ENCODE assay signal across 11 mouse cellular contexts in genomic region chr11:60247753-60248550, GRCm38 (mm10). TPM values are rescaled to one million over a fixed set of nuclear protein-coding genes. Genes with fewer than 3 reads are reported as not detected.
DNase-seq lines count a peak whose midpoint lies in the region; ATAC-seq lines count a peak whose summit lies in the region.
"Had no signal": no experiment of that assay in that cellular context is flagged by ENCODE, and none has a peak within 500 bp of the region (broad histone marks: within the 10 kb centered on the region; RNA-seq: fewer than 3 reads in every experiment).

No protein-coding gene starts in this region.

- peaks cover 35% of the 10 kb centered on the region for H3K36me3 ChIP-seq in hindbrain, embryonic 14.5 days (replicated peaks; ENCODE audit: control insufficient read depth, insufficient read depth)

- 0 out of 2 replicates have a peak, but pooled peaks cover 10% of the 10 kb centered on the region for H3K4me1 ChIP-seq in hindbrain, embryonic 14.5 days (replicated peaks; ENCODE audit: control insufficient read depth, insufficient read depth, low read length)
- H3K4me1 ChIP-seq: kidney, embryonic 15.5 days had no signal

- H3K27me3 ChIP-seq in hindbrain, embryonic 14.5 days (ENCODE audit: control insufficient read depth, insufficient read depth, low read length), result no peaks in the 10 kb centered on the region
- H3K27me3 ChIP-seq: kidney, embryonic 15.5 days had no signal

- no peak overlapping the region for H3K4me2 ChIP-seq in hindbrain, embryonic 14.5 days (replicated peaks)
- H3K4me2 ChIP-seq: kidney, embryonic 15.5 days had no signal

- ATAC-seq in hindbrain, embryonic 14.5 days (ENCODE audit: low FRiP score), result no peak

- no peak overlapping the region for H3K4me3 ChIP-seq in hindbrain, embryonic 14.5 days (replicated peaks; ENCODE audit: low read length)
- H3K4me3 ChIP-seq: kidney, embryonic 15.5 days had no signal

- intact Hi-C loops in left cerebral cortex, postnatal 36 days (cut with DNase I), result no loop called here

- peak; percentile 47 to 51 for DNase-seq in left cerebral cortex, adult 18-20 months (ENCODE audit: low spot score in 2 of 2)
- DNase-seq in left cerebral cortex, postnatal 36 days (ENCODE audit: low spot score in 2 of 2), result no peak
- DNase-seq in brain, adult 2 months (ENCODE audit: low read depth, low spot score), result peak; percentile 64
- DNase-seq in cerebellum, adult 9-11 months, result peak; percentile 82
- DNase-seq in hindbrain, embryonic 14.5 days (ENCODE audit: low spot score), result no peak
- DNase-seq in urinary bladder, postnatal 4 days (ENCODE audit: low spot score in 2 of 2), result no peak
- no peak for DNase-seq in testis, postnatal 14 days (ENCODE audit: low spot score)
- no peak for DNase-seq in urinary bladder, postnatal 25 days (ENCODE audit: low spot score)
- DNase-seq: heart, adult 11 months; liver had no signal

- H3K9me3 ChIP-seq in hindbrain, embryonic 14.5 days (ENCODE audit: control insufficient read depth, low read length), result no peaks in the 10 kb centered on the region
- H3K9me3 ChIP-seq: kidney, embryonic 15.5 days had no signal

- WGBS in hindbrain, embryonic 14.5 days, result 52% methylated on average over 5 of the region's 5 CpGs

- H3K9ac ChIP-seq in hindbrain, embryonic 14.5 days, result no peak overlapping the region
- H3K9ac ChIP-seq: kidney, embryonic 15.5 days had no signal

- peak overlapping the region; percentile 44; the same call in 1 of the 2 replicates for H3K27ac ChIP-seq in hindbrain, embryonic 14.5 days
- H3K27ac ChIP-seq: kidney, embryonic 15.5 days had no signal

RNA-seq across cellular contexts. Expression of gene Srebf1, which starts 25.6 kb away (rescaled TPM):
- 10 to 100 TPM; 66.2 to 68.2 TPM for total RNA-seq in left cerebral cortex, adult 18-20 months (2021)
- 10 to 100 TPM; 48.2 to 63.2 TPM for total RNA-seq in left cerebral cortex, postnatal 36 days (2021)
- 37.3 and 40.3 TPM in 2 replicates for polyA plus RNA-seq in hindbrain, embryonic 14.5 days (2014; fragmentation: Nextera tagmentation; extraction: Ambion mirVana)

Comparison
In these comparisons a context has a peak if more than half of its experiments do, and no peak if none do; other contexts are left out.
1. DNase-seq: peak in left cerebral cortex, adult 18-20 months (2 of 2), brain, adult 2 months (single experiment) and cerebellum, adult 9-11 months (single experiment); none in left cerebral cortex, postnatal 36 days (0 of 2), hindbrain, embryonic 14.5 days (single experiment), urinary bladder, postnatal 4 days (0 of 2), testis, postnatal 14 days (single experiment) and urinary bladder, postnatal 25 days (single experiment).